Mouse (Mus musculus): ENCODE measurements around the gene Gfod1.
A peak's percentile ranks its signal among the peaks of the same experiment; 100 is the strongest.

Gene Gfod1

DNA sequence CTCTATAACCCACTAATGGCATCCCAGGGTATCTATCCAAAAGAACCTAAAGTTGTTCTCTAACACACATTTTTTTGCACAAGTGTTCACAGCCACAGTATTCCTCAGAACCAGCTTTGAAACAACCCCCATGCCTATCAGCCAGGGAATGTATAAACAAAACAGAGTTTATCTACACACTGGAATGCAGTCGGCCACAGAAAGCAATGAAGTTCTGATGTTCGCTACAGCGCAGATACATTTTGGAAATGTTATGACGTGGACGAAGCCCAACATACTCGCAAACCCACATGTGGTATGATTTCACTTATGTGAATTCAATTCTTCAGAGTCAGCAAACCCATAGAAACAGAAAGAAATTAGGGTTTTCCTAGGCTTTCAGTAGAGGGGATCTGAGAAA lies 75.8 kb downstream of the Gfod1 start:
- DNase-seq, result no peak

DNA sequence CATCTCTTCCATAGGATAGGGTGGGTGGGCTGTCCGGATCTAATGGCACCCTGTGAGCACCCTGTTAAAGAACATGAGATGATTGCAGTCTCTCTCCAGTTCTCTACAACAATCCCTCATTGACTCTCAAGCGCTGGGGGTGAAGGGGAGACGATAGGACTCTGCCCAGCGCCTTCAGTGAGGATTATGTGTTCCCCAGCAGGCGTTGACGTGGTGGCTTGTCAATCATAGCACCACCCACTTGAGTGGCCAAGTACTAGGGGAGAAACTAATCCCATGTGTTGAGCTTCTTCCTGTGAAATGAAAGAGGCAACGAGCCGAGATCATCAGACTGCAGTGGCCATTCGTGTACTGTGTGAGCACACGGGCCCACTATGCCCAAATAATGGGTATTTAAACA lies 77.9 kb downstream of the Gfod1 start:
- no peak for DNase-seq

DNA sequence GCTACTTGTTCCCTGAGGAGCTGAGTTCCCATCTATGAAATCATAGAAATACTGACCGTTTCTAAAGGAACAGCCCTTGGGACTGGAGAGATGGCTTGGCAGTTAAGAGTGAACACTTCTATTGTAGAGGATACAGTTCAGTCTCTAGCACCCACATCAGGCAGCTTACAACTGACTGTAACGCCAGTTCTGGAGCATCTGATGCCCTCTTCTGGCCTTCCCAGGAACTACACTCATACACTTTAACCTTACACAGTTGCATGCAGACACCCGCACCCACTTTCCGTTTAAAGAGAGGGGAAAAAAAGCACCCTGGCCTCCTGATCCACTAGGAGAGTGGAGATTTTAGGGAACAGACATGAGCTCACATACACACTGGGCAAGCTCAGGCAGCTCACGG lies 78.8 kb downstream of the Gfod1 start:
- DNase-seq, result no peak

DNA sequence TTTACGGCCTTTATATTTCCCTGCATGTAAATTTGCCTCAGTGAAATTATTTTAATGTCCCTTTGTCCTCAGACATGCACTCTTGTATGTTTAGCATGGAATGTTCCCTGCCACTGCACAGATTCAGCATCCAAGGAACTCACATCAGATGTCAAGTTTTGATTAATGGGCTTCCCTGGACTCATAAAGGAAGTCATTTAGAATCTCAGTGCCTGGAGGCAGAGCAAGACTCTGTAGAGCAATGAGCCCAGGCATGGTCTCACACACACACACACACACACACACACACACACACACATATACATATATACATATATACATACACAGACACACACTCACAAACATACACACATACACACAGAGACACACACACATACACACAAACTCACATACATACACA lies 81.9 kb downstream of the Gfod1 start:
- no peak for DNase-seq

DNA sequence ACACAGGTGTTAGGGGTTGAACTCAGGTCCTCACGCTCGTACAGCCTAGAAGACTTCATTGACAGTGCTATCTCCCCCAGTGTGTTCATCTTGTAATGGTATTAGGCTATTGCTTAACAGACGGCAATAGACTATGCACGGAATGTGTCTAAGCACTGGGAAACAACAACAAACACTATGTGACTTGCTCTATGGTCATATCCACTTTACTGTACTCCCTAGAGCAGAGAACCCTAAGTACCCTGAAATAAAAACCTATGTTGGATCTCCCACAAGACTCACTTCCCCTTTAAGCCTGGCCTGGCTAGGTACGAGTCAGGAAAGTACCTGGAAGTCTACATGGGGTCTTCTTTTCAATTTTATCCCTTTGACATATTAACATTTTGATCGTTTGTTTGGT lies 82.7 kb downstream of the Gfod1 start:
- no peak for DNase-seq

DNA sequence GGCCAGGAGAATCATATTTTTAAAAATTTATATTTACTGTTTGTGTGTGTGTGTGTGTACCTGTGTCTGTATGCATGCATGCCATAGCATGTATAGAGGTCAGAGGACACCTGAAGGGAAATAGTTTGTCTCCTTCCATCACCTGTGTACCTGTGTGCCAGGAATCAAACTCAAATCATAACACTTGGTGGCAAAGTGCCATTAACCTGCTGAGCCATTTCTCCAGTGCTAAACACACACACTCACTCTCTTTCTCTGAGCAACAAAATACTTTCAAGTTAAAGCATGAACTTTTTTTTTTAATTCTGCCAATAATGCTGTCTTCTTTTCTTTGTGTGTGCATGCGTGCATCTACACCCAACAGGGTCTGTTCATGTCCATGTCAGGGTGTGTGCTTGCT lies 83.3 kb downstream of the Gfod1 start:
- DNase-seq, result no peak

DNA sequence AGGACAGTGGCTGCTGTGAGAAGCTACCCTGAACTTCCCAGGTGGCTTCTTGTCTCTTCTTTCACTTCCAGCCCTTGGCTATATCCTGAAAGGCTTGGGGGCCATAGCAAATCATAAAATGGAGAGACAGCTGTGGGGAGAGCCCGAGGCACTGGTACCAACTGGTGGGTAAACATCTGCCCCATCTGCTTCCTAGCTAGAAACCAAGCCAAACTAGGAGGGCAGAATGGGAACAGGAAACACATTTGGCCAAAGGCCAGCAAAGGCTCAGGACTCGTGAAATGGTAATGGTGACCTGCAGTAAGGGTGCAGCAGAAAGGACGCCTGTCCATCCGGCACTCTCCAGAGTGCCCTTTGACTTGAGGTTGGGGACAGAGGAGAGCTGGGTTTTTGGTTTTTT lies 85.2 kb downstream of the Gfod1 start:
- DNase-seq, result no peak

DNA sequence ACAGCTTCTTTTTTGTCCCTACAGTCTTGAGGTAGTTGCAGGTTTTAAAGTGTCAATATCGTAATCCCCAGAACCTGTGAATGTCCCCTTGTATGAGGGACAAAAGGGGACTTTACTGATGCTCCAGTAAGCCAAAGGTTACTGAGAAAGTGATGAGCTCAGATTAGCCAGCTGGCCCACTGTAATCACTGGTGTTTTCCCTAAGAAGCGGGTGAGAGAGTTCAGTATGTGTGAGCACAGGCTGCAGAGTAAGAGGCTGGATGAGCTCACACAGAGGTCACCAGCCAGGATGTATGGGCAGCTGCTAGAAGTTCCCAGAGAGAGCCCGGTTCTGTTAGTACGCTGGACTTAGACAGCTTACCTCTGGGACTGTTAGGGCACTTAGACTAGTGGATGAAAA lies 85.7 kb downstream of the Gfod1 start:
- DNase-seq, result no peak

DNA sequence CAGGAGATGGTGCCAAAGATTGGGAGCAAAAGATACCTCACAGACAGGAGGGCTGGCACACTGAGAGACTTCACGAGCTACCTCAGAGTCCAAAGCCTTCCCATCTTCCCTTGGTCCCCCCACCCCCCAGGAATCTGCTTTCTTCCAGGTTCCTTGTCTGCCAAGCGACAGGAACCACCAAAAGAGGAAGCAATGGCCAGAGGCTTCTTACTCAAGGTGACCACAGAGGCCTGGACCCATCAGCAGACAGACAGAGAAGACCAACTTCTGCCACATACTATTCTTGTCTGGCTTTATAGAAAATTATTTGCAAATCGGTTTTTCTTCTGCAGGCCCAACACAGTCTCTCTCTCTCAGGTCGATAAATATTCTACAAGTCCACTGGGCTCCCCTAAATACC lies 86.3 kb downstream of the Gfod1 start:
- no peak for DNase-seq

DNA sequence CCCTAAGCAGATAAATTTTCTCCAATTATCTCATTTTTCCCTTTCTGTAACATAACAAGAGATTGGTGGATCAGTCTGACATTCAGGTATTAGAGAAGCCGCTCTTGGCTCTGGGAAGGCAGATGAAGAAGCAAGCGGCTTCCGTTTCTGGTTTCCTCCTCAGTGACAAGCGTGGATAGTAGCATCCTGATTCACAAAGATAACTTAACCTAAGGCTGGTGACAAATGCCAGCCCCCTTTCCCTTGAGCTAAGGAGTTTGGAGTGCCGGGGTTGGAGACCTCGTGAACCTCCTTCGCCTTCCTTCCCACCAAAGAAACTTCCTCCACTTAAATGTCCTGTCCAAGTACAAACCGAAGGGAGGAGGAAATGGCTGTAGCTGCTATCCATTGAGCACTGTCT lies 86.9 kb downstream of the Gfod1 start:
- peak; percentile 20 for DNase-seq

DNA sequence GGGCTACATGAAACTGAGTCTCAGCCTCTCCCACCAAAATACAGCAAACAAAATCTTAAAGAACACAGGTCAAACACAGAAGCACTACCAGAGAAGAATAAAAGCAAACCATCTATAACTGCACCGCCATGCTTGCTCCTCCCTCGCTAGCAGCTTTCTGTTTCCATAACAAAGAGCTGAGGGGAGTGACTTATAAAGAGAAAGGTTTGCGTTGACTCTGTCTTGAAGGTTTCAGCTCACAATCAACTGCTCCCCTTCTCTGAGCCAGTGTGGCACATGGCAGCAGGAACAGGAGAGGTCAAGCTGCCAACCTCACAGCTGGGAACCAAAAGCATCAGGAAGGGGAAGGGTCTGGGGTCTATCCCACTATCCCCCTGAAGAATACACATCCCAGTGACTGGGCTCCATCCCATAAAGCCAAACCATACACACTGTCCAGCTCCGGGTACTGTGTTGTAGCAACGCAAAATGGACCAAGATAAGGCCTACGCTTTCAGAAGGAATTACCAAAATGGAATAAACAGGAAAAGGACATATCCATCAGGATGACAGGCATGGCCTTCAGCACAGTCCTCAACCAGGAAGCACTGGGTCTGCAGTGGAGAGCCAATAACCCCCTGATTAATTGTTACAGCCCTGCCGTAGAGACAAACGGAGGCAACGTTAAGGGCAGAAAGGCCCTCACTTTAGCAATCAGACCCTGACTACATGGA lies 87.8 kb downstream of the Gfod1 start:
- DNase-seq, result no peak

DNA sequence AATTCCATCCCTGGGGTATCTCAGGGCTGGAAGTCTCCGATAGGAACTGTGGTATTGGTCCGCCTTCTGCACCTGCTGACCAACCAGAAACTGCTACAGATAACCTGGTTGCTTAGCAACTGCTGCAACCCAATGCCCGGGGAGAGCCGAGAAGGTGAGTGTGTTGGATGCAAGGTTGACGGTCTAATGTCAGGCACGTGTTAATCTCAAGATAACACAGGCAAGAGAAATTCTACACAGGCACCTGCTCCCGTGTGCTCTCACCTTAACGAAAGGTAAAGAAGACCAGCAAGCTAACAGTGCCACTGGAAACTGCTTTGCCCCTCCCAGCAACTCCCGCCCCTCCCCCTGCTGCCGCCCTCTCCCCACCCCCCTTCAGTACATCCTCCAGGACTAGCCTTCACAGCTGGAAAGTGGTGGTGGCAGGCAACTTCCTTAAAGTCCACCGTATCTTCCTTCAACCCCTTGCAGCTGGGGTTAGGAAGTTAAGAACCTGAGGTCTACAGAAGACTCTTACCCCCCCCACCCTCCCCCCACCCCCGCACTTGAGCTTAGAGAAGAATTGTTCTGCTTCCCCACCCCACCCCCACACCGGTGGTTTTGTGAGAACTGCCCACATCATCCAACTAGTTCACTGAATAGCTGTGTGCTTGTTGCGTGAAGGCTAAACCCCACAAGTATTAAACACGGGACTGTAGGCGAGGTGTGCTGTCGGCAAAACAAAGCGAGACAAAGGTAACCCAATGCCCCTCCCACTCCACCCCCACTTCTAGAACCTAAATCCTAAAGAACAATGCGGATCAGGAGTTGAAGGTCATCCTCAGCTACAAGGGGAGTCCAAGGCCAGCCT lies 88.6 kb downstream of the Gfod1 start:
- DNase-seq, result peak; percentile 52

DNA sequence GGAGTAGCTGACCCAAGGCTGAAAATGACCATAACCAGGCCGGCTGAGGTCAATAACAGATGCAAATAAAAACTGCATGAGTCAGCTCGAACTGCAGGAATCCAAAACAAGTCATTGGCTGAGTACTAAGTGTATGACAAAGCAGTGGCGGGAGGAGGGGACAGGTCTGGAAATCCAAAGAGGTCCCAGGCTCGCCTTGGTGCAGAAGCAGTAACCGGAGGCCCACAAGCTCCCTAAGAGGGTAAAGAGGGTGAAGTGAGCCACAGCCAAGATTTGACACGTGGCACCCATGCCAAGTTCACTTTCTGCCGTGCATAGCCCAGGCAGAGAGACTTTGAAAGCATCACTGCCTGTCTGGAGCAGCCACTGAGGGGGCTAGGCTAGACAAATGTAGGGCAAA lies 91.6 kb downstream of the Gfod1 start:
- DNase-seq, result no peak

DNA sequence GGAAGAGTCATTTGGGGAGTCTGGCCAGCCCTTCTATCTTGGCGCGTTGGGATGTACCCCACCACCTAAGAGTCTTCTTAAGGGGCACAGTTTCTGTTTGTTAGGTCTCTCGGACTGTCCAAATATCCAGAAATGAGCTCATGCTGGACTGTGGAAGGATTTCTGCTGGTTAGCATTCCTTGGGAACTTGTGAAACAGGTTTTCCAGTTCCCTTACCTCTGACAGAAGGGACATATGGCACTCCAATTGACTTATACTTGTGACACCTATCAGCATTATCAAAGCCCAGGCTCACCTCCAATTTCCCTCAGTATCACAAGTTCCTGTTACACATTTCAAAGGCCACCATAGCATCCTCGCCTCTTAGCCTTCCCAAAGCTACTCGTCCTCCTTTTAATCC lies 93.0 kb downstream of the Gfod1 start:
- DNase-seq, result no peak

DNA sequence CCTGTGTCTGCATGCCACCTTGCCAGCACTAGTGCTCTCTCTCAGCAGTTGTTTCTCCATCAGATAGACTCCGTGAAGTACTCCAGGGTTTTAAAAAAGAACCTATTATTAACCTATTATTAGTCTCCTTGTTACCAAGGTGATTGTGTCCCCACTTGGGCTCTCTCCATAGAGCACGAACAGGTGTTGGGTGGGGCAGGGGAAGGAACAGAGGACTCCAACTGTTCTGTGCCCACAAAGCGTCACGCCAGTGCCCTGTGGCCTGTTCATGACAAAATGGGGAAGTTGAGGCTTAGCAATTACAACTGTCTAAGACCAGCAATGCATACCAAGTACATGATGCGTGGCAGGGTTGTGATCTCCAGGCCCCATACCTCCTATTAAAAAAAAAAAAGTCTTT lies 94.4 kb downstream of the Gfod1 start:
- no peak for DNase-seq

DNA sequence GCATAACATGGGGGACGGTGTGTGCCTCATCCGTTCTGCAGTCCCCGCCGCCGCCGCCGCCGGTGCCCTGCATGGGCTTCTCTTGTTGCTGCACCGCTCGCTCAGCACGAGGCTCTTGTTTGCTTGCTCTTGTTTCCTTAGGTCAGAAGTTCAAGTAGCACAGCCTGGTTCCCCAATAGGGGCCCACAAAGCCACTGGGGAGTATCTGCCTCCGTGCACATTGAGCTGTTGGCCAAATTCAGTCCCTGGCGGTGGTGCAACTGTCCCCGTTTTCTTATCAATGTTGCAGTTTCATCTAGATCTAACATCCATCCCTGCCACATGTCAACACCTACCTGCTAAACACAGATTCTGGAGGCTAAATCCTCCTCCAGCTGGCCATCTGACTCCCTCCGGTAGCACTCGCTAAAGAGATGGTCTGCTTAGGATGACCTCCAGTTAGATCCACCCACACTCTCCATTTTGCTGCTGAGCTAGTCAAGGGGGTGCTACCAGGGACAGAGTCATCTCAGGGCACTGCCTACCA lies 95.0 kb downstream of the Gfod1 start:
- peak; percentile 26 for DNase-seq

DNA sequence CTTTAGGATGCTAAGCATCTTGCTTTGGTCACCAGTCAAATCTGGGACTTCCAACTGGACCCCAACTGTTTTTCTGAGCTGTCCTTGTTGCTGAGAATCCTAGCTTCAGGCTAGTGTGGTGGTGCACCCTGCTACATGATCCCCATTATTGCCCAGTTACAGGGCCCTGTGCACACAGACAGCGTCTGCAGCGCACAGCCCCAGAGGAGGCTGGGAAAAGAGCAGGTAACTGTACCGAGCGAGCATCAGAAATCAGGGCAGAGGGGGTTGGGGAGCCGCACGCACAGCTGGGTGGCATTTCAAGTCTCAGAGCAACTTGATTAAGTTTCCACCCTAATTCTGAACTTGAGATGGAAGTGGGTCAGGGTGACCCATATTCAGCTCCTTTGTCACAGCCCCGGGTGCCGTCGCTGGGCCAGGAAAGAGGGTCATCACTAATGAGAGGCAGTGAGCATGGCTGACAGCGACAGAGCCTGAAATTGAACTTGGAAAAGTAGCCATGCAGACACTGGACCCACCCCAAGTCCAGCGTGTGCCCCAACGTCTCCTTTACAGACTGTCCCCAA lies 97.8 kb downstream of the Gfod1 start:
- no peak for DNase-seq

DNA sequence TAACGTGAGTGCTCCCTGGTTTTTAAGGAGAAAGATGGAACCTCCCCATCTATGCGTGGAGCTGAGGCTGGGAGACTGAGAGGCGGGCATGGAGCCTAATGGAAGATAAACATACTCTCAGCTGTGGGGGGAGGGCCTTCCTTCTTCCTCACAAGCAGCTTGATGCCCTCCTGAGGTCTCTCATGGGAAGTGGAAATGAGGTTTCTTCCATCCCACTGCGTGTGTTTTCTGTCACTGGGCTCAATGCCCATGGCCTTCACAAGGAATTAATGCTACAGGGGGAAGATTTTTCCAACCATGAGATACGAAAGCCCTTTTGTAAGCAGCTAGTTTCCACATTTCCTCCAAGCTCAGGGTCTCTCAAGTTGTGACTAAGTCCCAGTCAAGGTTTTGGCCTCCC lies 100.3 kb downstream of the Gfod1 start:
- DNase-seq, result no peak

DNA sequence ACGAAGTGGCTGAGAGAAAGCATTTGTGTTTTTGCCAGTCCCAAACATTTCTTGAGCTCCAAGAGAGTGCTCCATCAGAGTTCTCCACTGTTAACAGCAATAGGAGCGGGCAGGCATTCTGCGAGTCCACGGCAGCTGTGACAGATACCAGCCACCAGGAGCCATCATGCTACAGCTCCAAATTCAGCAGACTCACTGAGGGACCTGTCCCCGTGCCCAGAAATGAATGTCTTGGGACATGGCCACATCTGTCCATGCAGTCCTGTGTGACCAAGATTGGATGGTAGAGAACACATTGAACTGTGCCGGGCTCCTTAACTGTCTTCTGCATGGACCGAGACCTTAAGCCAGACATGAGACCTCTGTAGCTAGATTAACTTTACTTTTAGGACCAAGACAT lies 100.7 kb downstream of the Gfod1 start:
- DNase-seq, result no peak

DNA sequence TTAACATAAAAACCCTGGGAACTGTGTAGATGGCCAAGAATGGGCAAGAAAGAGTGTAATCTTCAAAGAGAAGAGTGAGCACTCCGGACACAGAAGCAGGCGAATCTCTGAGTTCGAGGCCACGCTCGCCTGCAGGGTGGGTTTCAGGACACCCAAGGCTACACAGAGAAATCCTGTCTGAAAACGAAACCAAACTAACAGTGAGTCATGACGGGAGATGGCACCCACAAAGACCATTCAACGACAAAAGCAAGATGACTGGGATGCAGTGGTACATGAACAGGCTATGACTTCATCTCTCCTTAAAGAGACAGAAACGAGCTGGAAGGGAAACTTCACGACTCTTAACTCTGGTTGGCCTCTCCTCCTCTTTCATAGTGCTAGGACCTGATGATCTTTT lies 101.6 kb downstream of the Gfod1 start:
- no peak for DNase-seq

DNA sequence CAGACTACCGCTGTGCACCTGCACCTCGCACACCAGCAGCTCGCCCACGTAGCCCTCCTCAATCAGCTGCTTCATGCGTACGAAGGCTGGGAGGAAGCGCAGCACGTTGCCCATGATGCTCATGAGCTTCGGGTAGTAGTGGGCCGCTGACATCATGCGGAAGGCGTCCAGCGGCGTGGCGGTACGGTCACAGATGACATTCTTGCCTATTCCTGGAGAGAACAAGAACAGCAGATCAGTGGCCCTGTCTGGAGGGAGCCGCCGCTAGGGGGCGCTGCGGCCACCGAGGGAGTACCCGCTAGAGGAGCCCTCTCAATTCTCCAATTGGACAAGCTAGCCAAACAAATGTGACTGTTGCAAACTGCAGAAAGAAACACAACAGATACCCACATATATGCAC lies 102.9 kb downstream of the Gfod1 start:
- DNase-seq, result peak; percentile 35

DNA sequence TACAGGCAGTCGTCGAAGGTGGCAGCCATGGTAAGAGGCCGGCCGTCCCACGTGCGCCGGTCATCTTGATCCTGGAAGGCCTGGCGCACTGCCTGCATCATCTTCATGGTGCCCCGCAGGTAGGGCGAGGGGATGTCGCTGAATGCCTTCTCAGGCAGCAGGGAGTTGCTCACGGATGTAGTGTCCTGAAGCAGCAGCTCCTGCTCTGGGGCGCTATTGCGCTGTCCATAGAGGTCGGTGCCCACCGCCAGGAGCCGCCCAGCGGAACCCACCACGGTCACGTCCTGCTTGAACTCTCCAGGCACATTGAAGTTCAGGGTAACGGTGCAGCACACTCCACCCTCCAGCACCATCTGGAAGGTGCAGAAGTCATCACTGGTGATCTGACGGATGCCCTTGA lies 103.5 kb downstream of the Gfod1 start:
- DNase-seq, result no peak

DNA sequence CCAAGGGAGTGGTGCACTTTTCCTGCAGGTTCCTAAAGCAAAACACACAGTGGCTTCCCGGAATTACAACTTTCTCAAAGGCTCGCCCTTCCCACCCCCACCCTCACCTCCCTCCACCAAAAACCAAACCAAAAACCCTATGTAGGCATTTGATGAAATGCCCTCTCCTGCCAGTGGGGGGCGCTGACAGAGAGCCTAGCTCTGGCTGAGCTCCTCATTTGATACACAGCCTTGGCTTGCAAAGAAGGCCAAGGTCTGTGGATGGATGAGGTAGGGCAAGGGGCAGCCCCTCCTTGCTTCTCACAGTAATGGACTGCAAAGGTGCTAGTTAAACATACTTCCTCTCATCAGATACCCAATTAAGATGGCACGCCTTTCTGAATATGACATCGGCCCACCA lies 104.2 kb downstream of the Gfod1 start:
- peak; percentile 58 for DNase-seq

DNA sequence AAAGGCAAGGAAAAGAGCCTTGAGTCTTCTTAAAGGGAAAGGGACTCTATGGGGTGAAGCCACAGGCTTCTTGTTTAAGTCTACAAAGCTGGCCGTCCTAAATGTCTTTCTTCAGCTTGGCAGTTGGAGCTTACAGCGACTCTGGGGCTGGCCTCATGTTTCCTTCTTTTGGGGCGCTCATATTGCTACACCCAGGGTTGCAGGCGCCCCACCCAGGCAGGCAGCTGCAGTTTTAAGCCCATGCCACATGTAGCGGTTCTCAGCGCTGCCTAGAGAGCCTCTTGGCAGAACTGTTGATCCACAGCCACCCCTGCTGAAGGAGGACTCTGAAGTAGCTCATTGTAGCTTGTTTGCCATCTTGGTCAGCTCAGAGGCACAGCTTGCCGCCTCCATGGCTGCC lies 104.7 kb downstream of the Gfod1 start:
- no peak for DNase-seq
